9 mouse cellular contexts compared by ENCODE assay signal in the genomic region with DNA sequence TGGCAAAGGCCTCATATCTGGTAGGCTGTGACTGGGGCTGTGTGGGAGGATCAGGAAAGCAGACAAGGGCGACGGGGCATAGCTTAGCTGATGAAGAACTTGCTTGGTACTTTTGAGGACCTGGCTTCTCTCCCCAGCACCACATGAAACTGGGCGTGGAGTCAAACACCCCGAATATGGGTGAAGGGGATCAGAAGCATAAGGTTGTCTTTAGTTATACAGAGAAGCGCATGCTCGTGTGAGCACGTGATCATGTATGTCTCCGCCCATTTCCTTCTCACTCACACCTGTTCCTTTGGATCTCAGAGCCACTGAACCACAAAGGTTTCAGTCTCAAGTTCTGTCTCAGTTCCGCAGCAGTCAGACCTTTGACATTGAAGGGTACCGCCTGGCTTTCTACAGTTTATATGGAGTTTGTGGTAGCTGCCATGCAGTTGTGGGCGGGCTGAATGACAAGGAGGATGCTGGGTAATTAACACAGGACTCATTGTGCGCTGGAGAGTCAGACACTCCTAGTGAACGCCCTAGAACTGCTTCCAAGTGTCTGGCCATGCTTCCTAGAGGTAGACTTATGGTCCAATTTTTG. TPM values are rescaled to one million over a fixed set of nuclear protein-coding genes. Genes with fewer than 3 reads are reported as not detected.
DNase-seq lines count a peak whose midpoint lies in the region; ATAC-seq and TF ChIP-seq lines count a peak whose summit lies in the region.
"Had no signal": no experiment of that assay in that cellular context is flagged by ENCODE, and none has a peak within 500 bp of the region (broad histone marks: within the 10 kb centered on the region; RNA-seq: fewer than 3 reads in every experiment).

No protein-coding gene starts in this region.

- H3K36me3 ChIP-seq in heart, embryonic 12.5 days, result no peaks in the 10 kb centered on the region
- no peaks in the 10 kb centered on the region for H3K36me3 ChIP-seq in lung, postnatal 0 days (ENCODE audit: insufficient read depth, low read length)
- no peaks in the 10 kb centered on the region for H3K36me3 ChIP-seq in forebrain, embryonic 14.5 days (ENCODE audit: control insufficient read depth, insufficient read depth, low read length)

- no peaks in the 10 kb centered on the region; the same call in none of the 2 replicates for H3K27me3 ChIP-seq in heart, embryonic 12.5 days (replicated peaks)
- H3K27me3 ChIP-seq in lung, postnatal 0 days (replicated peaks; ENCODE audit: insufficient read depth, low read length), result no peaks in the 10 kb centered on the region
- H3K27me3 ChIP-seq in forebrain, embryonic 14.5 days (replicated peaks; ENCODE audit: control insufficient read depth, insufficient read depth, low read length), result no peaks in the 10 kb centered on the region
- H3K27me3 ChIP-seq: Patski had no signal

- peaks cover 3% of the 10 kb centered on the region; the same call in 1 of the 2 replicates for H3K9me3 ChIP-seq in heart, embryonic 12.5 days (replicated peaks)
- H3K9me3 ChIP-seq in lung, postnatal 0 days (ENCODE audit: low read length), result no peaks in the 10 kb centered on the region
- no peaks in the 10 kb centered on the region for H3K9me3 ChIP-seq in forebrain, embryonic 14.5 days (replicated peaks; ENCODE audit: control insufficient read depth, low read length)

- no peak overlapping the region for H3K4me3 ChIP-seq in heart, embryonic 12.5 days
- no peak overlapping the region for H3K4me3 ChIP-seq in lung, postnatal 0 days (ENCODE audit: low read depth, low read length)
- H3K4me3 ChIP-seq in forebrain, embryonic 14.5 days (ENCODE audit: low read depth, low read length), result no peak overlapping the region

- no peak overlapping the region for H3K9ac ChIP-seq in heart, embryonic 12.5 days
- H3K9ac ChIP-seq in lung, postnatal 0 days (replicated peaks; ENCODE audit: low read depth), result no peak overlapping the region
- no peak overlapping the region for H3K9ac ChIP-seq in forebrain, embryonic 14.5 days (ENCODE audit: low read length)

- TF ChIP-seq EP300 in lung, postnatal 0 days (IDR thresholded peaks at IDR 0.05), result no peak

- intact Hi-C loops in left cerebral cortex, postnatal 4 days (cut with DNase I), result no loop called here

- WGBS in heart, embryonic 12.5 days, result 70% methylated on average over 13 of the region's 13 CpGs
- 65% methylated on average over 13 of the region's 13 CpGs for WGBS in lung, postnatal 0 days
- 85% methylated on average over 13 of the region's 13 CpGs for WGBS in forebrain, embryonic 14.5 days

- no peak for TF ChIP-seq CTCF in lung, postnatal 0 days (IDR thresholded peaks at IDR 0.05)

- DNase-seq in heart, adult 18-20 months, result peak; percentile 50 to 66
- DNase-seq in lung, postnatal 0 days (ENCODE audit: low spot score), result peak; percentile 45
- peak; percentile 78 to 92 for DNase-seq in thymus, adult 18-20 months
- no peak for DNase-seq in left cerebral cortex, postnatal 4 days
- no peak for DNase-seq in forebrain, embryonic 14.5 days (ENCODE audit: low spot score)
- DNase-seq in right cerebral cortex, postnatal 10 days (ENCODE audit: low spot score in 2 of 2), result no peak

- H3K4me2 ChIP-seq in heart, embryonic 12.5 days, result no peak overlapping the region
- H3K4me2 ChIP-seq in lung, postnatal 0 days (replicated peaks; ENCODE audit: low read depth, low read length), result no peak overlapping the region
- no peak overlapping the region for H3K4me2 ChIP-seq in forebrain, embryonic 14.5 days (ENCODE audit: low read length)

- no peak for ATAC-seq in heart, embryonic 12.5 days (ENCODE audit: insufficient number of reproducible peaks, low FRiP score)
- ATAC-seq in erythroblast, adult 5-6 weeks (replicated peaks; ENCODE audit: low FRiP score, poor library complexity, severe bottlenecking), result peak; percentile 57
- no peak for ATAC-seq in lung, postnatal 0 days
- ATAC-seq in forebrain, embryonic 14.5 days, result no peak
- ATAC-seq: Patski had no signal

- H3K27ac ChIP-seq in heart, embryonic 12.5 days (ENCODE audit: poor library complexity, severe bottlenecking), result no peak overlapping the region
- no peak overlapping the region for H3K27ac ChIP-seq in lung, postnatal 0 days (ENCODE audit: low read length)
- H3K27ac ChIP-seq in forebrain, embryonic 14.5 days (ENCODE audit: low read depth, low read length), result no peak overlapping the region

- peaks cover 14% of the 10 kb centered on the region for H3K4me1 ChIP-seq in heart, embryonic 12.5 days (replicated peaks)
- H3K4me1 ChIP-seq in lung, postnatal 0 days (ENCODE audit: insufficient read depth, low read depth, low read length), result no peaks in the 10 kb centered on the region; the same call in 1 of the 2 replicates
- peaks cover 3% of the 10 kb centered on the region for H3K4me1 ChIP-seq in forebrain, embryonic 14.5 days (ENCODE audit: control insufficient read depth, insufficient read depth, low read length)

RNA-seq across cellular contexts. Expression of gene Traf1, which starts 1.9 kb away (rescaled TPM):
- total RNA-seq in heart, adult 18-20 months (2021), result 1 to 10 TPM; 1.9 to 3.5 TPM
- 1.2 and 1.3 TPM in 2 replicates for polyA plus RNA-seq in heart, embryonic 12.5 days (2016; fragmentation: Nextera tagmentation; extraction: Ambion mirVana)
- 0.63 TPM in 1 of 2 replicates, not detected in the other for total RNA-seq in erythroblast, adult 5-6 weeks (2015; ENCODE audit: low replicate concordance)
- 0.43 TPM in 1 of 2 replicates, not detected in the other for total RNA-seq in erythroblast, adult 5-6 weeks (2017; ENCODE audit: low replicate concordance)
- polyA plus RNA-seq in lung, postnatal 0 days (2015; fragmentation: Nextera tagmentation; extraction: Ambion mirVana), result 61.4 and 67.0 TPM in 2 replicates
- 1 to 10 TPM; 1.1 to 2.6 TPM for total RNA-seq in left cerebral cortex, postnatal 4 days (2021)
- polyA plus RNA-seq in forebrain, embryonic 14.5 days (2014; fragmentation: Nextera tagmentation; extraction: Ambion mirVana), result 0.42 and 0.76 TPM in 2 replicates

RNA-seq across cellular contexts. Expression of gene Phf19, which starts 49.6 kb away (rescaled TPM):
- under 1 TPM; 0.93 to 0.99 TPM for total RNA-seq in heart, adult 18-20 months (2021)
- polyA plus RNA-seq in heart, embryonic 12.5 days (2016; fragmentation: Nextera tagmentation; extraction: Ambion mirVana), result 2.6 and 3.2 TPM in 2 replicates
- total RNA-seq in erythroblast, adult 5-6 weeks (2015; ENCODE audit: low replicate concordance), result 1.7 and 1.9 TPM in 2 replicates
- total RNA-seq in erythroblast, adult 5-6 weeks (2017; ENCODE audit: low replicate concordance), result 0.42 and 1.9 TPM in 2 replicates
- polyA plus RNA-seq in lung, postnatal 0 days (2015; fragmentation: Nextera tagmentation; extraction: Ambion mirVana), result 1.3 and 1.6 TPM in 2 replicates
- 1 to 10 TPM; 2.3 to 4.5 TPM for total RNA-seq in left cerebral cortex, postnatal 4 days (2021)
- 4.7 and 6.2 TPM in 2 replicates for polyA plus RNA-seq in forebrain, embryonic 14.5 days (2014; fragmentation: Nextera tagmentation; extraction: Ambion mirVana)

Comparison
In these comparisons a context has a peak if more than half of its experiments do, and no peak if none do; other contexts are left out.
1. DNase-seq: peak in heart, adult 18-20 months (2 of 2), lung, postnatal 0 days (single experiment) and thymus, adult 18-20 months (2 of 2); none in left cerebral cortex, postnatal 4 days (single experiment), forebrain, embryonic 14.5 days (single experiment) and right cerebral cortex, postnatal 10 days (0 of 2).